Mouse (Mus musculus) stomach, postnatal 0 days (tissue): Measurements from ENCODE around the gene Snx29. TPM values are rescaled to one million over a fixed set of nuclear protein-coding genes. Genes with fewer than 3 reads are reported as not detected.
A peak's percentile ranks its signal among the peaks of the same experiment; 100 is the strongest.

ENCODE experiments used
- ATAC-seq: fragments of 200-750 bp; cut with Nextera tagmentation; 2 replicates; pipeline ENCODE4 v1.8.0; 2017; ENCODE audit not compliant: low FRiP score, low TSS enrichment
- DNase-seq: peaks from one replicate; pipeline ENCODE4 v3.0.0-alpha.2; 2016; ENCODE audit warnings: low spot score
- H3K27ac ChIP-seq: fragments of 300-500 bp; sonication (generic); replicated peaks from 2 replicates; pipeline ENCODE4 v1.5.1; 2014; ENCODE audit warnings: mild to moderate bottlenecking, control low read depth
- H3K27me3 ChIP-seq: fragments of 300-500 bp; sonication (generic); 2 replicates; pipeline ENCODE4 v1.6.1; 2014; ENCODE audit warnings: low read length; ENCODE audit not compliant: control insufficient read depth, insufficient read depth
- H3K36me3 ChIP-seq: fragments of 300-500 bp; sonication (generic); 2 replicates; pipeline ENCODE4 v1.6.1; 2014; ENCODE audit warnings: low read length, mixed read lengths; ENCODE audit not compliant: control insufficient read depth, insufficient read depth
- H3K4me1 ChIP-seq: fragments of 300-500 bp; sonication (generic); replicated peaks from 2 replicates; pipeline ENCODE4 v1.6.1; 2014; ENCODE audit warnings: antibody characterized with exemption; ENCODE audit not compliant: control insufficient read depth, insufficient read depth
- H3K4me2 ChIP-seq: fragments of 300-500 bp; sonication (generic); replicated peaks from 2 replicates; pipeline ENCODE4 v1.6.1; 2014; ENCODE audit warnings: low read depth, mild to moderate bottlenecking, control low read depth, moderate library complexity
- H3K4me3 ChIP-seq: fragments of 300-500 bp; sonication (generic); 2 replicates; pipeline ENCODE4 v1.5.1; 2014; ENCODE audit warnings: low read depth, low read length, control low read depth
- H3K9ac ChIP-seq: fragments of 300-500 bp; sonication (generic); 2 replicates; pipeline ENCODE4 v1.6.1; 2014; ENCODE audit warnings: mild to moderate bottlenecking, low read length, control low read depth, mixed read lengths
- H3K9me3 ChIP-seq: fragments of 300-500 bp; sonication (generic); 2 replicates; pipeline ENCODE4 v1.6.1; 2016; ENCODE audit warnings: low read length; ENCODE audit not compliant: control insufficient read depth
- CTCF ChIP-seq: IDR thresholded peaks from 2 replicates; pipeline ENCODE4 v1.5.1; 2016; ENCODE audit warnings: antibody characterized with exemption, low read depth, mild to moderate bottlenecking, moderate library complexity
- EP300 ChIP-seq: optimal IDR thresholded peaks from 2 replicates; pipeline ENCODE3; 2016; ENCODE audit warnings: antibody characterized with exemption
- WGBS: fragments of 180-500 bp; shearing (Covaris S2); extraction: QIAGEN DNeasy Blood & Tissue Kit; methylation state at CpG from one replicate; pipeline ENCODE4 v1.1.7; 2014; 5-methylcytosine and 5-hydroxymethylcytosine counted together
- polyA plus RNA-seq: library from polyadenylated mRNA; unstranded; fragments of >200 nt; fragmentation: Nextera tagmentation; extraction: Ambion mirVana; gene quantifications from 2 replicates; pipeline ENCODE4 v1.2.1, GENCODE M21; 2015

Gene Snx29
- polyA plus RNA-seq, 1 experiment from 2014 or later: 4.8 TPM

- Histone ChIP-seq H3K4me1 (no peaks in the 10 kb centered on the region; the same call in 1 of the 2 replicates), H3K9ac (no peak overlapping the region), H3K9me3 (no peaks in the 10 kb centered on the region), H3K4me2 (no peak overlapping the region), H3K4me3 (no peak overlapping the region), H3K36me3 (no peaks in the 10 kb centered on the region), H3K27me3 (no peaks in the 10 kb centered on the region), H3K27ac (no peak overlapping the region)
- no peak for DNase-seq
- TF ChIP-seq CTCF: no peak
- TF ChIP-seq EP300: no peak
- ATAC-seq: no peak
- WGBS: 84% methylated on average over 7 of the region's 7 CpGs
These were observed 208.7 kb downstream of the Snx29 start for GRCm38 (mm10) chr16:11531441-11531840.

GRCm38 (mm10) chr16:11532592-11532991 lies 209.9 kb downstream of the Snx29 start:
- no peaks in the 10 kb centered on the region for H3K27me3 ChIP-seq
- DNase-seq: peak; percentile 26
- peak; percentile 47; the same call in 1 of the 2 replicates for ATAC-seq
- no peak overlapping the region for H3K9ac ChIP-seq
- H3K9me3 ChIP-seq: no peaks in the 10 kb centered on the region
- H3K36me3 ChIP-seq: no peaks in the 10 kb centered on the region
- H3K4me3 ChIP-seq: no peak overlapping the region
- 43% methylated on average over 8 of the region's 8 CpGs for WGBS
- TF ChIP-seq CTCF: no peak
- TF ChIP-seq EP300: no peak
- H3K27ac ChIP-seq: no peak overlapping the region
- no peaks in the 10 kb centered on the region for H3K4me1 ChIP-seq
- no peak overlapping the region for H3K4me2 ChIP-seq

GRCm38 (mm10) chr16:11533441-11533840 lies 210.7 kb downstream of the Snx29 start:
- no peak overlapping the region for H3K9ac ChIP-seq
- WGBS: 76% methylated on average over 3 of the region's 3 CpGs
- ATAC-seq (no peak), DNase-seq (no peak)
- no peak overlapping the region for H3K4me3 ChIP-seq
- H3K36me3 ChIP-seq: no peaks in the 10 kb centered on the region
- no peak overlapping the region for H3K4me2 ChIP-seq
- no peaks in the 10 kb centered on the region for H3K9me3 ChIP-seq
- TF ChIP-seq CTCF (no peak), EP300 (no peak)
- no peaks in the 10 kb centered on the region for H3K27me3 ChIP-seq
- no peak overlapping the region for H3K27ac ChIP-seq
- no peaks in the 10 kb centered on the region for H3K4me1 ChIP-seq

GRCm38 (mm10) chr16:11537663-11538062 lies 215.0 kb downstream of the Snx29 start:
- Histone ChIP-seq H3K36me3 (no peaks in the 10 kb centered on the region), H3K4me2 (no peak overlapping the region), H3K27me3 (no peaks in the 10 kb centered on the region), H3K4me1 (no peaks in the 10 kb centered on the region), H3K9ac (no peak overlapping the region), H3K4me3 (no peak overlapping the region), H3K27ac (no peak overlapping the region), H3K9me3 (no peaks in the 10 kb centered on the region)
- ATAC-seq (no peak), DNase-seq (no peak)
- TF ChIP-seq EP300 (no peak), CTCF (no peak)
- 57% methylated on average over 5 of the region's 5 CpGs for WGBS

- Histone ChIP-seq H3K4me3 (no peak overlapping the region), H3K36me3 (no peaks in the 10 kb centered on the region), H3K9ac (no peak overlapping the region), H3K27me3 (no peaks in the 10 kb centered on the region), H3K4me2 (no peak overlapping the region), H3K4me1 (no peaks in the 10 kb centered on the region), H3K27ac (no peak overlapping the region), H3K9me3 (no peaks in the 10 kb centered on the region)
- ATAC-seq (no peak), DNase-seq (no peak)
- TF ChIP-seq EP300 (no peak), CTCF (no peak)
- 53% methylated on average over 3 of the region's 3 CpGs for WGBS
These were observed 215.5 kb downstream of the Snx29 start for GRCm38 (mm10) chr16:11538191-11538590.

DNA sequence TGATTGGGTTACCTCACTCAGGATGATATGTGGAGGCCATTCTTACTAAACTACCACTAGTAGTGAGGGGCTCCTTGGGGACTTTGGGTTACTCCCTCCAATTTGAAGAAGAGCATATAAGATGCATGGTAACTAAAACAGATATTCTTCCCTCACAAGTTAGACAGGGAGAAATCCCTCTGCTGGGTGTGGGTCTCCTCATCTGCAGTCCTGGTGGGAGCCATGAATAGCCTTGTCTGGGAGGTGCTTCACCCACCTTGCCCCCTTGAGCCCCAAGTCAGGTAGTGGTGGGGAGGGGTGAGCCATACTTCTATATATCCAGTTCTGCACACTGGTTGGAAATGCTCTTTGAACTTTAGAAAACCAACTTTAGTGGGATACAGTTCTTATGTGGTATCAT lies 218.3 kb downstream of the Snx29 start:
- TF ChIP-seq CTCF: no peak
- TF ChIP-seq EP300: no peak
- Histone ChIP-seq H3K36me3 (no peaks in the 10 kb centered on the region), H3K4me1 (no peaks in the 10 kb centered on the region), H3K4me3 (no peak overlapping the region), H3K4me2 (no peak overlapping the region), H3K27ac (no peak overlapping the region), H3K9me3 (no peaks in the 10 kb centered on the region), H3K27me3 (no peaks in the 10 kb centered on the region), H3K9ac (no peak overlapping the region)
- ATAC-seq (no peak), DNase-seq (no peak)
